Mouse (Mus musculus): Measurements from ENCODE around the gene Olfr3. TPM values are rescaled to one million over a fixed set of nuclear protein-coding genes. Genes with fewer than 3 reads are reported as not detected.

The Olfr3 gene
- polyA plus RNA-seq (2014; fragmentation: Illumina TruSeq; extraction: RNeasy Lipid Tissue Mini Kit (QIAGEN cat#74804); ENCODE audit: insufficient read depth, low read depth, low replicate concordance): not detected

DNA sequence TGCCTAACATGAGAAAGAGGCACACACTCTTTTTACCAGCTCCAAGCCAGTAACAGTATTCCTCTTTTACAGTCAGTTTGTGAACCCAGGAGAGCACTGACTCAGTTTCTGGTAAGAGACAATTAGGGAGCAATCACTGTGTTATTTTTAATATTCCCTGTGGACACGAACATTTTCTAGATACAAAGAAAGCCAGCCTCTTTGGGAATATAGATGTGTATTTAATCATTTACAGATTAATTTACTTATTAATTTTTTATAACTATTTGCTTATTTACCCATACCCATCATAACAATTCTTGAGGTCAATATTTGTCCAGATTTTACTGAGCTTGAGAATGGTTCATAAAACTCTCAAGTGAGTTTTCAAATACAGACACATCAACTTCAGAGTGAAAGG, at the start of gene Olfr3:
Gene Olfr3 (minus strand): TSS at position 101 of the 400 bp plus-strand sequence.

DNA sequence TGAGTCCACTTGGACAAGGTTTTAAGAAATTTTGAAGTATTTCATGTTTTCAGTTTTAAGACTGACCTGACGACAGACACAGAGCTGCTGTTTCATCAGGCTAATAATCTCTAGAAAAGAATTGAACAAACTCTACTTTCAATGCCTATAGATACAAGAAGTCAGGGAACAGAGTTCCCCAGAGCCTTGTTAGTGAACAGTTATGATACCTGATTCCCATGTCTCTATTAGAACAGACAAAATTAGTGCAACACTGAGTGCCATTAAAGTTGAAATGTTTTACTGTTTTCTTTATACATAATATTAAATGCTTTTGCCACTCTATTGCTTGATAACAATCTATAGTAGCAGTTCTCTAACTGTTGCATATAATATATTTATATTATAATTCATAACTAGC, 45.7 kb upstream of the Olfr3 start, which contains the start of gene Olfr351:
Gene Olfr351 (minus strand): TSS at position 101 of the 400 bp plus-strand sequence.

DNA sequence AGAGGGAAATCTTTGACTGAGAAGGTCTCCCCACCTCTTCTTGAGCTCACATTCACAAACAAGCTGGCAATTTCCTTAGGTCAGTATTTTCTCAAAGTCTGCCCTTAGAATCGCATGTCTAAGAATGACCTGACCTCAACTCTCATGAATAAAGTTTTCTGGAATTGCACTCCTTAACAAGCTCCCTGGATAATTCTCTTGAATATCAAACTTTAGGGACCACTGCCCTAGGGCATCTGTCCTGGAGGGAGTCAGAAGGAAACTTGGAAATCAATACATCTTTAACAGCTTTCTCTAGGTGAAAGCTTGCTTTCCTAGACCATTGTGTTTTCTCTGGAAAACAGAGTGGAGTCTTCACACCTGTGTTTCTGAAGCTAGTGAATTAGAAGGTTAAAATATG, 29.2 kb upstream of the Olfr3 start, which contains the start of gene Olfr350:
Gene Olfr350 (plus strand): TSS at position 301 of the 400 bp plus-strand sequence.

DNA sequence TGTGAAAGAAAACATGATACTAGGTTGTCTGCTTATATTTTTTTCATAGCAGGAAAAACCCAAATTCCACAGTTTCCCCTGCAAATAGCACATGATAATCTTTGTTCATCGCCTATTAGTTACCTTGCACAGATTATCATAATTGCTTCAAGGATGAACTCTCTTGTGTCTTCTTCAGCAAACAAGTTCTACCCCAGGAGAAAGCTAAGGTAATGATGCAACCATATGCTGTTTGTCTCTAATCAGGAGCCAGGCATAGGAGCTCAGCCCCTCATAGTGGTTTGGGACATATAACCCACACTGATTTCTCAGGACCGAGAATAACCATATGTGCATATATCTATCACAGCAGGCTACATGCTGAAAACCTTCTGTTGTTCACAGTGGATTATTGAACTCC, 26.6 kb downstream of the Olfr3 start, which contains the start of gene Olfr50:
Gene Olfr50 (plus strand): TSS at position 301 of the 400 bp plus-strand sequence.

DNA sequence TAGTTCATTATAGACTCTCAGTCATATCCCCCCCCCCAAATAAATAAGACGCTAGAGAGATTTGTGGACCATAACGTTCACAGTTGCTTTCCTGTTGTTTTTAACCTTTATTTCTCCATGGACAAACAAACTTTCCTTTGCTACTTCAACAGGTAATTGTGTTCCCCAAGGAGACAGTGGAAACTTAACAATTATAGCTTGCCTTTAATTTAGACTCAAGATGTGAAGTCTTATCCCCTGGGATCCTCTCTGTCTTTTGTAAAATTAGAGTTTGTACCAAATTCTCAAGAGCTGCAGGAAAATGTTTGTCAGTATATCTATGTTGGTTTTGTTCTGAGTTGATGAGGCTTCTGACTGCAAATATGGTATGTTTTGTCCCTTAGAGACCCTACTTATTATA, 32.9 kb downstream of the Olfr3 start, which contains the start of gene Olfr348:
Gene Olfr348 (plus strand): TSS at position 301 of the 400 bp plus-strand sequence.

Other genes starting within 250 kb of the Olfr3 start
- not detected for gene Olfr345, start 177.0 kb downstream of the Olfr3 start, polyA plus RNA-seq (2014; fragmentation: Illumina TruSeq; extraction: RNeasy Lipid Tissue Mini Kit (QIAGEN cat#74804); ENCODE audit: insufficient read depth, low read depth, low replicate concordance)
- gene Olfr346, start 131.2 kb downstream of the Olfr3 start, polyA plus RNA-seq (2014; fragmentation: Illumina TruSeq; extraction: RNeasy Lipid Tissue Mini Kit (QIAGEN cat#74804); ENCODE audit: insufficient read depth, low read depth, low replicate concordance): not detected
- not detected for gene Olfr347, start 85.1 kb downstream of the Olfr3 start, polyA plus RNA-seq (2014; fragmentation: Illumina TruSeq; extraction: RNeasy Lipid Tissue Mini Kit (QIAGEN cat#74804); ENCODE audit: insufficient read depth, low read depth, low replicate concordance)
- gene Olfr348, start 32.8 kb downstream of the Olfr3 start, polyA plus RNA-seq (2014; fragmentation: Illumina TruSeq; extraction: RNeasy Lipid Tissue Mini Kit (QIAGEN cat#74804); ENCODE audit: insufficient read depth, low read depth, low replicate concordance): not detected
- gene Olfr50, start 26.5 kb downstream of the Olfr3 start, polyA plus RNA-seq (2014; fragmentation: Illumina TruSeq; extraction: RNeasy Lipid Tissue Mini Kit (QIAGEN cat#74804); ENCODE audit: insufficient read depth, low read depth, low replicate concordance): not detected
- not detected for gene Olfr350, start 29.3 kb upstream of the Olfr3 start, polyA plus RNA-seq (2014; fragmentation: Illumina TruSeq; extraction: RNeasy Lipid Tissue Mini Kit (QIAGEN cat#74804); ENCODE audit: insufficient read depth, low read depth, low replicate concordance)
- gene Olfr351, start 45.6 kb upstream of the Olfr3 start, polyA plus RNA-seq (2014; fragmentation: Illumina TruSeq; extraction: RNeasy Lipid Tissue Mini Kit (QIAGEN cat#74804); ENCODE audit: insufficient read depth, low read depth, low replicate concordance): not detected
- gene Olfr352, start 51.4 kb upstream of the Olfr3 start, polyA plus RNA-seq (2014; fragmentation: Illumina TruSeq; extraction: RNeasy Lipid Tissue Mini Kit (QIAGEN cat#74804); ENCODE audit: insufficient read depth, low read depth, low replicate concordance): not detected
- gene Olfr353, start 75.9 kb upstream of the Olfr3 start, polyA plus RNA-seq (2014; fragmentation: Illumina TruSeq; extraction: RNeasy Lipid Tissue Mini Kit (QIAGEN cat#74804); ENCODE audit: insufficient read depth, low read depth, low replicate concordance): not detected
- not detected for gene Olfr354, start 88.6 kb upstream of the Olfr3 start, polyA plus RNA-seq (2014; fragmentation: Illumina TruSeq; extraction: RNeasy Lipid Tissue Mini Kit (QIAGEN cat#74804); ENCODE audit: insufficient read depth, low read depth, low replicate concordance)
- not detected for gene Olfr355, start 111.9 kb upstream of the Olfr3 start, polyA plus RNA-seq (2014; fragmentation: Illumina TruSeq; extraction: RNeasy Lipid Tissue Mini Kit (QIAGEN cat#74804); ENCODE audit: insufficient read depth, low read depth, low replicate concordance)
- gene Olfr356, start 120.1 kb upstream of the Olfr3 start, polyA plus RNA-seq (2014; fragmentation: Illumina TruSeq; extraction: RNeasy Lipid Tissue Mini Kit (QIAGEN cat#74804); ENCODE audit: insufficient read depth, low read depth, low replicate concordance): not detected
- gene Olfr357, start 176.8 kb upstream of the Olfr3 start, polyA plus RNA-seq (2014; fragmentation: Illumina TruSeq; extraction: RNeasy Lipid Tissue Mini Kit (QIAGEN cat#74804); ENCODE audit: insufficient read depth, low read depth, low replicate concordance): not detected
- not detected for gene Olfr358, start 192.3 kb upstream of the Olfr3 start, polyA plus RNA-seq (2014; fragmentation: Illumina TruSeq; extraction: RNeasy Lipid Tissue Mini Kit (QIAGEN cat#74804); ENCODE audit: insufficient read depth, low read depth, low replicate concordance)
- gene Olfr360, start 248.7 kb upstream of the Olfr3 start, polyA plus RNA-seq (2014; fragmentation: Illumina TruSeq; extraction: RNeasy Lipid Tissue Mini Kit (QIAGEN cat#74804); ENCODE audit: insufficient read depth, low read depth, low replicate concordance): not detected